Mouse (Mus musculus) MEL (cell line): ENCODE results near the gene Tmem251. TPM values are rescaled to one million over a fixed set of nuclear protein-coding genes. Genes with fewer than 3 reads are reported as not detected.

Experiments used
- DNase-seq: peaks from one replicate; pipeline ENCODE4 v3.0.0; 2011; ENCODE audit warnings: low read depth, low spot score
- H3K27ac ChIP-seq: 2 replicates; pipeline ENCODE4 v1.5.1; 2012; ENCODE audit warnings: low read depth, mild to moderate bottlenecking, control low read depth, low read length, moderate library complexity; ENCODE audit not compliant: control insufficient read depth
- H3K27me3 ChIP-seq, 2 experiments: fragments of 150-350 bp in 1 of 2; sonication (generic) in 1 of 2; 2 replicates each; pipeline ENCODE4 v1.6.1; 2012; ENCODE audit warnings: low read length in 2 of 2, mild to moderate bottlenecking in 2 of 2, improper control_type of control experiment in 1 of 2, moderate library complexity in 1 of 2; ENCODE audit not compliant: insufficient read depth in 2 of 2, control insufficient read depth in 1 of 2
- H3K36me3 ChIP-seq, 2 experiments: 2 replicates each; pipeline ENCODE4 v1.6.1; 2012 to 2014; ENCODE audit warnings: low read length in 2 of 2, improper control_type of control experiment in 1 of 2, inconsistent platforms in 1 of 2, mild to moderate bottlenecking in 1 of 2; ENCODE audit not compliant: insufficient read depth in 2 of 2, control insufficient read depth in 1 of 2
- H3K4me1 ChIP-seq, 2 experiments: fragments of 150-350 bp in 1 of 2; sonication (generic) in 1 of 2; 2 replicates each; pipeline ENCODE4 v1.6.1; 2012; ENCODE audit warnings: low read length in 2 of 2, improper control_type of control experiment in 1 of 2, mild to moderate bottlenecking in 1 of 2; ENCODE audit not compliant: insufficient read depth in 2 of 2, control insufficient read depth in 1 of 2
- H3K4me3 ChIP-seq, 2 experiments: fragments of 150-350 bp in 1 of 2; sonication (generic) in 1 of 2; 2 replicates each; pipeline ENCODE4 v1.5.1; 2012; ENCODE audit warnings: low read depth in 2 of 2, low read length in 2 of 2, mild to moderate bottlenecking in 2 of 2, moderate library complexity in 2 of 2, control low read depth in 1 of 2, improper control_type of control experiment in 1 of 2; ENCODE audit not compliant: control insufficient read depth in 1 of 2, insufficient read depth in 1 of 2
- H3K79me2 ChIP-seq: 2 replicates; pipeline ENCODE4 v1.6.1; 2012; ENCODE audit warnings: mild to moderate bottlenecking, low read length, moderate library complexity; ENCODE audit not compliant: control insufficient read depth, poor library complexity, insufficient read depth
- H3K9ac ChIP-seq: 2 replicates; pipeline ENCODE4 v1.6.1; 2012; ENCODE audit warnings: low read depth, mild to moderate bottlenecking, control low read depth, low read length, moderate library complexity; ENCODE audit not compliant: control insufficient read depth, poor library complexity, severe bottlenecking
- H3K9me3 ChIP-seq: fragments of 150-350 bp; sonication (generic); replicated peaks from 2 replicates; pipeline ENCODE4 v1.6.1; 2012; ENCODE audit warnings: mild to moderate bottlenecking, low read length, improper control_type of control experiment, moderate library complexity; ENCODE audit not compliant: insufficient read depth
- BHLHE40 ChIP-seq: IDR thresholded peaks from 2 replicates; pipeline ENCODE4 v1.6.1; 2012; ENCODE audit warnings: low read depth, mild to moderate bottlenecking, inconsistent platforms, low read length, improper control_type of control experiment, borderline replicate concordance
- CHD2 ChIP-seq: IDR thresholded peaks from 2 replicates; pipeline ENCODE4 v1.6.1; 2011; ENCODE audit warnings: low read length, improper control_type of control experiment
- CTCF ChIP-seq, 3 experiments: IDR thresholded peaks in 2 of 3; conservative IDR thresholded peaks in 1 of 3; 2 replicates each; pipeline ENCODE4 v1.5.1; 2011 to 2012; ENCODE audit warnings: low read length in 3 of 3, low read depth in 2 of 3, mild to moderate bottlenecking in 2 of 3, improper control_type of control experiment in 1 of 3, inconsistent platforms in 1 of 3, mixed read lengths in 1 of 3, moderate library complexity in 1 of 3; ENCODE audit not compliant: control insufficient read depth in 1 of 3, insufficient read depth in 1 of 3, poor library complexity in 1 of 3, severe bottlenecking in 1 of 3
- E2F4 ChIP-seq: IDR thresholded peaks from 2 replicates; pipeline ENCODE4 v1.6.1; 2011; ENCODE audit warnings: low read depth, low read length, improper control_type of control experiment, borderline replicate concordance
- ELF1 ChIP-seq: IDR thresholded peaks from 2 replicates; pipeline ENCODE4 v1.6.1; 2014; ENCODE audit warnings: low read depth, mild to moderate bottlenecking, inconsistent platforms, low read length, improper control_type of control experiment, moderate library complexity
- EP300 ChIP-seq, 2 experiments: IDR thresholded peaks; 2 replicates each; pipeline ENCODE4 v1.6.1; 2011; ENCODE audit warnings: improper control_type of control experiment in 2 of 2, low read length in 2 of 2, low read depth in 1 of 2, mild to moderate bottlenecking in 1 of 2
- GABPA ChIP-seq: IDR thresholded peaks from 2 replicates; pipeline ENCODE4 v1.6.1; 2012; ENCODE audit warnings: low read depth, mild to moderate bottlenecking, inconsistent platforms, low read length, improper control_type of control experiment, moderate library complexity
- GATA1 ChIP-seq: IDR thresholded peaks from 2 replicates; pipeline ENCODE4 v1.6.1; 2011; ENCODE audit warnings: low read depth, low read length, improper control_type of control experiment
- HCFC1 ChIP-seq: IDR thresholded peaks from 2 replicates; pipeline ENCODE4 v1.6.1; 2012; ENCODE audit warnings: low read depth, mild to moderate bottlenecking, inconsistent platforms, low read length, improper control_type of control experiment, moderate library complexity
- JUND ChIP-seq: IDR thresholded peaks from 2 replicates; pipeline ENCODE4 v1.6.1; 2011; ENCODE audit warnings: low read depth, mild to moderate bottlenecking, improper control_type of control experiment, low read length
- KAT2A ChIP-seq: conservative IDR thresholded peaks from 2 replicates; pipeline ENCODE4 v1.6.1; 2012; ENCODE audit warnings: low read depth, low read length, improper control_type of control experiment, inconsistent platforms
- MAFK ChIP-seq: IDR thresholded peaks from 2 replicates; pipeline ENCODE4 v1.6.1; 2011; ENCODE audit warnings: low read depth, mild to moderate bottlenecking, low read length, improper control_type of control experiment, borderline replicate concordance
- MAZ ChIP-seq: IDR thresholded peaks from 2 replicates; pipeline ENCODE4 v1.6.1; 2012; ENCODE audit warnings: low read depth, mild to moderate bottlenecking, inconsistent platforms, low read length, improper control_type of control experiment
- MXI1 ChIP-seq: IDR thresholded peaks from 2 replicates; pipeline ENCODE4 v1.6.1; 2011; ENCODE audit warnings: mild to moderate bottlenecking, low read depth, low read length, improper control_type of control experiment
- MYC ChIP-seq: IDR thresholded peaks from 2 replicates; pipeline ENCODE4 v1.6.1; 2011; ENCODE audit warnings: low read depth, mild to moderate bottlenecking, low read length, improper control_type of control experiment, moderate library complexity
- NRF1 ChIP-seq: IDR thresholded peaks from 2 replicates; pipeline ENCODE4 v1.6.1; 2014; ENCODE audit warnings: low read depth, mild to moderate bottlenecking, inconsistent platforms, low read length, improper control_type of control experiment, moderate library complexity; ENCODE audit not compliant: poor library complexity, insufficient read depth, severe bottlenecking
- POLR2AphosphoS2 ChIP-seq: IDR thresholded peaks from 2 replicates; pipeline ENCODE4 v1.6.1; 2011; ENCODE audit warnings: low read length, improper control_type of control experiment
- RAD21 ChIP-seq: IDR thresholded peaks from 2 replicates; pipeline ENCODE4 v1.6.1; 2011; ENCODE audit warnings: mild to moderate bottlenecking, low read depth, low read length, improper control_type of control experiment
- TBP ChIP-seq: IDR thresholded peaks from 2 replicates; pipeline ENCODE4 v1.8.0; 2011; ENCODE audit warnings: low read depth, low read length, improper control_type of control experiment
- ZKSCAN1 ChIP-seq: IDR thresholded peaks from 2 replicates; pipeline ENCODE4 v1.6.1; 2012; ENCODE audit warnings: low read depth, mild to moderate bottlenecking, inconsistent platforms, low read length, improper control_type of control experiment, moderate library complexity
- polyA plus RNA-seq, 2 experiments: library from polyadenylated mRNA; stranded (reverse) in 1 of 2; unstranded in 1 of 2; fragments of >175 nt in 1 of 2; fragments of >200 nt in 1 of 2; gene quantifications; 2 replicates each; pipeline versions ENCODE4 v1.2.1 to v1.2.4; 2012; ENCODE audit warnings: low replicate concordance in 2 of 2, low read depth in 1 of 2; ENCODE audit not compliant: insufficient read length in 2 of 2, insufficient read depth in 1 of 2, missing spikeins in 1 of 2
- total RNA-seq: library from RNA; depleted of rRNA; stranded (reverse); fragments of 300-350 nt; gene quantifications from 2 replicates; pipeline ENCODE4 v1.2.3, GENCODE M21; 2012

Gene Tmem251
- total and polyA plus RNA-seq, 3 experiments, result 9.0 to 57.5 (median 11.4) TPM

- no peaks in the 10 kb centered on the region for H3K79me2 ChIP-seq
- TF ChIP-seq GATA1, result peak; percentile 60
- TF ChIP-seq CTCF (IDR thresholded peaks at IDR 0.05 in 2 of 3, conservative IDR thresholded peaks at IDR 0.05 in 1 of 3; ENCODE audit: control insufficient read depth in 1 of 3, insufficient read depth in 1 of 3, low read depth in 2 of 3, low read length in 3 of 3, poor library complexity in 1 of 3, severe bottlenecking in 1 of 3), result no peak
- TF ChIP-seq MAFK, result peak; percentile 68; the same call in 1 of the 2 replicates
- H3K27ac ChIP-seq, result no peak overlapping the region
- H3K9ac ChIP-seq, result no peak overlapping the region
- peaks cover 0 to 21% of the 10 kb centered on the region in 2 experiments; a peak in 2 of 4 replicates for H3K4me1 ChIP-seq
- no peaks in the 10 kb centered on the region for H3K9me3 ChIP-seq
- H3K4me3 ChIP-seq, result no peak overlapping the region
- DNase-seq, result peak; percentile 32
- no peaks in the 10 kb centered on the region for H3K27me3 ChIP-seq
- peaks cover 0 to 11% of the 10 kb centered on the region in 2 experiments; a peak in 2 of 4 replicates for H3K36me3 ChIP-seq
These were observed 18.4 kb upstream of the Tmem251 start for GRCm38 (mm10) chr12:102725146-102725545.

- peaks cover 0 to 26% of the 10 kb centered on the region in 2 experiments; a peak in 2 of 4 replicates for H3K4me1 ChIP-seq
- H3K27ac ChIP-seq, result no peak overlapping the region
- H3K9ac ChIP-seq, result no peak overlapping the region
- TF ChIP-seq NRF1 (no peak), MYC (no peak), HCFC1 (no peak), CTCF (IDR thresholded peaks at IDR 0.05 in 2 of 3, conservative IDR thresholded peaks at IDR 0.05 in 1 of 3; ENCODE audit: control insufficient read depth in 1 of 3, insufficient read depth in 1 of 3, low read depth in 2 of 3, low read length in 3 of 3, poor library complexity in 1 of 3, severe bottlenecking in 1 of 3) (no peak)
- H3K79me2 ChIP-seq, result no peaks in the 10 kb centered on the region
- no peak overlapping the region for H3K4me3 ChIP-seq
- H3K27me3 ChIP-seq, result no peaks in the 10 kb centered on the region
- DNase-seq, result peak; percentile 56
- H3K36me3 ChIP-seq, result peaks cover 0 to 11% of the 10 kb centered on the region in 2 experiments; a peak in 2 of 4 replicates
- no peaks in the 10 kb centered on the region for H3K9me3 ChIP-seq
These were observed 17.8 kb upstream of the Tmem251 start for GRCm38 (mm10) chr12:102725761-102726175.

DNA sequence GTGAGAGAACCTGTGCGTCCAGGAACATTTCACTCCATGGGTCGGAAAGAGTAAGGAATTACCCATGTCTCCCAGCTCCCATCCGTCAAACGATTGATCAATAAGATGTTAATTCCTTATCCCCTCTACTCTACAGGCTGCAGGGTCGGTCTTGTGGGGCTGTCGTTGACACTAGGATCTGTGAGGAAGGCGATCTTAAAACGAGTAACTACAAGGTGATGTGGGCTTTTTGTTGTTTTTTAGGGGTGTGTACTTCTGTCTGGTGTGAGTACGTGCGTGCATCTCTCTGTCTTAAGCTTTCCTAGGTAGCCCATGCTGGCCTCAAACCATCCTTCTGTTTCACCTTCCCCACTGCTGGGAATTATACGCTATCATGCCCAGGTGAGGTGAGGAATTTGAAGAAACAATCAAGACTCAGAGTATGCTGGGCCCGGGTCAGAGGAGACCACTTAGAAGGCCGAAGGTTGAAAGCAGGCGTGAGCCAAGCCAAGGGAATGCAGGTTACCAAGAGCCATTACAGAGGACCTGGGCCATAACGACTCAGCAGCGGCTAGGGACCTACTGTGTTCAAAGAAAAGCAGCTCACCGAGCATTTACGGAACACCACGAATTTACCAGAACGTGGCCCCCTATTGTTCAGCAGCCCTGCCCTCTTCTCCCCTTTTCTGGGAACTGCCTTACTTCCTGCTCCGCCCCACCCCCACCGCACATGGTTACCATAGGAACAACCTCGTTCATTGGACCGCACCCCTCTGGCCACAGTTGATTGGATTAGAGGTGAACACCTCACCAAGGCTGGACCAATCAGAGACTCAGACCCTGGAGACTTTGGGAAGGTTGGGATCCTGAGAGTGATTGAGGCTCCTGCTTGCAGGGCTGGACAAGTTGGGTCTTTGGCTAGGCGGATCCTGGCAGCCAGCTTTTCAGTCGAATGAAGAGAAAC is 13.4 kb upstream of the Tmem251 start:
- H3K9ac ChIP-seq, result 0 out of 2 replicates have a peak overlapping the region, but pooled peaks have one; percentile 30
- peak overlapping the region; percentile 12 to 37; a peak in 2 of 4 replicates for H3K4me3 ChIP-seq
- H3K79me2 ChIP-seq, result no peaks in the 10 kb centered on the region
- H3K27me3 ChIP-seq, result no peaks in the 10 kb centered on the region
- H3K27ac ChIP-seq, result peak overlapping the region; percentile 55
- no peaks in the 10 kb centered on the region for H3K9me3 ChIP-seq
- H3K4me1 ChIP-seq, result peaks cover 0 to 29% of the 10 kb centered on the region in 2 experiments; a peak in 2 of 4 replicates
- H3K36me3 ChIP-seq, result peaks cover 0 to 12% of the 10 kb centered on the region in 2 experiments; a peak in 2 of 4 replicates
- peak; percentile 91 for DNase-seq
- no peak for TF ChIP-seq GATA1
- TF ChIP-seq POLR2AphosphoS2, result no peak
- no peak for TF ChIP-seq GABPA
- TF ChIP-seq E2F4, result no peak
- TF ChIP-seq HCFC1, result peak; percentile 56
- 0 out of 2 replicates have a peak, but pooled peaks have one; percentile 36 for TF ChIP-seq MYC
- TF ChIP-seq ZKSCAN1, result no peak
- TF ChIP-seq TBP, result peak; percentile 19; the same call in 1 of the 2 replicates
- TF ChIP-seq CTCF (IDR thresholded peaks at IDR 0.05 in 2 of 3, conservative IDR thresholded peaks at IDR 0.05 in 1 of 3; ENCODE audit: control insufficient read depth in 1 of 3, insufficient read depth in 1 of 3, low read depth in 2 of 3, low read length in 3 of 3, poor library complexity in 1 of 3, severe bottlenecking in 1 of 3), result no peak
- peak in 1 of 2 experiments; percentile 60; a peak in 2 of 4 replicates for TF ChIP-seq EP300 (IDR thresholded peaks at IDR 0.05; ENCODE audit: low read depth in 1 of 2, low read length in 2 of 2)
- TF ChIP-seq JUND, result no peak
- peak; percentile 72 for TF ChIP-seq CHD2
- peak; percentile 84 for TF ChIP-seq ELF1
- peak; percentile 35; the same call in 1 of the 2 replicates for TF ChIP-seq MXI1
- 0 out of 2 replicates have a peak, but pooled peaks have one; percentile 6 for TF ChIP-seq BHLHE40
- peak; percentile 58; the same call in 1 of the 2 replicates for TF ChIP-seq MAZ
- no peak for TF ChIP-seq RAD21
- no peak for TF ChIP-seq KAT2A
